Mouse (Mus musculus) cerebellum, postnatal 14 days (tissue): ENCODE data around the gene Zfp263.

ENCODE experiments used
- DNase-seq, 2 experiments: peaks; one replicate each; pipeline ENCODE4 v3.0.0; 2021; ENCODE audit warnings: mixed read lengths in 2 of 2

Gene Zfp263

DNA sequence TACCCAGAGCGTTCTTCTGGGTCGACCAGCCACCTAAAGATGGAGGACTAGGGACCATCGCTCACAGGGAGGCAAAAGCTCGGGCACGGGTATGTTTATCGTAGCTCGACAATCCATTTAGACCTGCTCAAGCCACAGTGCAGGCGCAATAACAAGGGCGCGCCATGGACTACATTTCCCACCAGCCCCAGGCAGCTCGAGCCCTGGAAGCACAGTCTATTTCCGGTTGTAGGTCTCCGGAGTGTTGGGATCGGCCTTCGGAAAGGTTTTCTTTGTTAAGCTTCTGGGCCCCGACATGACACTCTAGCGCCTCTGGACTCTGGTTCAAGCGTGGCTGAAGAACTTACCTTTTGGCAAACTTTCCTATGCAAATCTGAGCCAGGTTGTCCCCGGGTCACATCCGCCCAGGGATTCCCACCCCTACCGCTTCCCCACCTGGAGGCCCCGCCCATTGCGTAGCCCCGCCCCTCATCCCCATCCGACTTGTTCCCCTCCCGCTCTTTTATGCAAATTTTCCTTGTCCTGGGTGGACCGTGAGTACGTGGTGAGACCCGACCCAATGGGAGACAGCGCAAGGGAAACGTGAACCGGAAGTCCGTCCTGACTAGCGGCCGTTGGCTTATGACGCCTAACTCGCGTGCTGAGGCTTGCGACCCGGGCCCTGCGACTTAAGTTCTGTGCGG is at the start of gene Zfp263:
TSS of gene Zfp263 (plus strand) at position 591 of the 683 bp plus-strand sequence.
- DNase-seq, result peak; percentile 94 to 97

DNA sequence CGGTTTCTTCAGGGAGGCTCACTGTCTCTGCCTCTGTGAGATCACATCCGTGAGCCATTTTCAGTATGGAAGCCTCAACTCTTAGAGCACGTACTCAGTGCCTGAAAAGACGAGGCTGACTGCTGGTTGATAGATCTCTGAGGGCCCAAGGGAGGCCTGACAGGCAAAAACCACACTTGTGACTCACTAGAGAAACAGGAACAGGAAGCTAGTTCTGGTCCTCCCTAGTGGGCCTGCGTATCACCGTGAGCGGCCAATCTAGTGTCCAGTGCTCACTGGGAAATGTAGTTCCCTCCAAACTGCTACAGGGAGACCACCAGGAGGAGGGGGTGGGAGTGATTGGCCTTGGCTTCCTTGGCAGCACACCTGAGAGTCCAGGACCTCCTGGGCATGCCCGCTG is 44.6 kb upstream of the Zfp263 start:
- no peak for DNase-seq

DNA sequence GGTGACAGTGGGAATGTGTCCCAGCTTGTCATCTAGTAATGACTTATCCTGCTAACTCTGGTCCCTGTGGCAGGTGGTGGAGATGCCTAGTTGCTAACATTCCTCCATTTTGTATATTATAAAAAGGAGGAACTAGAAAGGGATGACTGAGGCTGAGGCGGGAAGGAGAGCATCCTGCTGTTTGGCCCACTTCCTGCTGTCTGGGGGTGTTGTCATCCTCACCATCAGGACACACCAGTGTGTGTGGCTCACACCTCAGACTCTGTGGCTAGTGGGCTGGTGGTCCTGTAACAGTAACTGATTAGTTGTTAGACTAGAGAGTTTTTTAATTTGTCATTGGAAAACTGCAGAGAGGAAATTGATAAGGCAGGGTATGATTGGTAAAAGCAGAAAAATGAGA is 43.0 kb upstream of the Zfp263 start:
- no peak for DNase-seq

DNA sequence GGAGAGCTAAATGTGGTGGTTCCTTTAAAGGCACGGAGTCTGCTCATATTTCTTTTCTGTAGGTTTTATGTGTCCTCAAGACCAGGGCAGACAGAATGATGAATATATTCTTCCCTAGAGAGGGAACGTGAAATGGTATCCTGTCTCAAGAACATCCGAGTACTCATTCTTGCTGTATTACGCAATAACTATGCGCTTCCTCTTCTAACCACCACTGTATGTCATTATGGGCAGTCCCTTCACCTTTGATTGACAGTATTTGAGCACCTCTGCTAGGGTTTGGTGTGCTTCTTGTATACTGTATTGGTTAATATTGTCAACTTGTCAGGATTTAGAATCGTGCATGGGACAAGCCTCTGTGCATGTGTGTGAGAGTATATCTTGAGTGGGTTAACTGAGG is 37.2 kb upstream of the Zfp263 start:
- no peak for DNase-seq

DNA sequence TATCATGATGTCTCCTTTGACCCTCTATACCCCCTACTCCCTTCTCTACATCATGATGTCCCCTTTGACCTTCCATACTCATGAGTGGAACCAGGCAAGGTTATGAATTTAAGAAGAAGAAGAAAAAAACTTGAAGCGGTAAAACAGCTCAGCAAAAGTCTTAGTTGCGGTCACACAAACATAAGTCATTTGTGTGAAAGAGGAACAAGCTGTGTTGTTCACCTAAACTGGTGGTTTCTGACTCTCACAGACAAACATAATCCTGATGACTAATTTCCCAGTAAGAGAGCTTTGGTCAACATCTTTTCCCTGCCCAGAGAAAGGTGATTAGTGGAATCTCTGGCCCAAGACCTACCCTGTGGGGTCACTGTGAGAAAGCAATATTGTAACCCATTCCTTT is 29.2 kb upstream of the Zfp263 start:
- DNase-seq, result no peak

DNA sequence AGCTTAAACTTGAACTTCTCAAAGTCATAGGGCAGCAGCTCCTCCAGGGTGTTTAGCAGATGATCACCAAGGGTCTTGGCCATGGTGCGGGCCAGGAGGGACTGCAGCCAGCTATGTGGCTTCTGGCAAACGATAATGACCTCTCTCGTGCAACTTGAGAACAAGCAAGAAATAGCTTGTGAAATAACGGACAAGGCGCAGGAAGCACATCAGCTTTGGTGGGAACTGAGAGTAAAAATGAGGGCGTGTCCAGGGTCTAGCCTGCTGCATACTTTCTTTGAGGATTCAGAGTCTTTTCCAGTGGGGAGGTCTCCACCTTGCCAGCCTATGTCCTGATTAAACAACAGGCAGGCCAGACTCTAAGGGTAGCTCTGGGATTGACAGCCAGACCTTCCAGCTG is 25.9 kb upstream of the Zfp263 start, which contains the start of gene Mefv:
TSS of gene Mefv (minus strand) at position 118 of the 400 bp plus-strand sequence.
- no peak for DNase-seq

DNA sequence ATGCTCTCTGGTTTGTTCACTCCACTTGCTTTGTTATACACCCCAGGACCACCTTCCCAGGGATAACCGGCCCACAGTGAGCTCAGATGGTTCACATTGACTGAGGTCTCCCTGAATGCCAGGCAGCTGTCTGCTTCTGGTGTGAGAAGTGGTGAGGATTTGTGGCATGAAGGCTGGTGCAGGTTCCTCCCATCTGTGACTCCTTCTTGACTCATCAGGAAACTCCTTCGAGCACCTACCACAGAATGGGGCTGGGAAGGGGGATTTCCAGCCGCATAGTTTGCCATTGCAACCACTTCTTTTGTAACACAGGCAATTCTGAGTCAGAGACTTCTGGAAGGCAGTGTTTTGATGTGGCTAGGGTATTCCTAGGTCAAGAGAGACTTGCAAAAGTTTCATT is 20.7 kb upstream of the Zfp263 start:
- no peak for DNase-seq

DNA sequence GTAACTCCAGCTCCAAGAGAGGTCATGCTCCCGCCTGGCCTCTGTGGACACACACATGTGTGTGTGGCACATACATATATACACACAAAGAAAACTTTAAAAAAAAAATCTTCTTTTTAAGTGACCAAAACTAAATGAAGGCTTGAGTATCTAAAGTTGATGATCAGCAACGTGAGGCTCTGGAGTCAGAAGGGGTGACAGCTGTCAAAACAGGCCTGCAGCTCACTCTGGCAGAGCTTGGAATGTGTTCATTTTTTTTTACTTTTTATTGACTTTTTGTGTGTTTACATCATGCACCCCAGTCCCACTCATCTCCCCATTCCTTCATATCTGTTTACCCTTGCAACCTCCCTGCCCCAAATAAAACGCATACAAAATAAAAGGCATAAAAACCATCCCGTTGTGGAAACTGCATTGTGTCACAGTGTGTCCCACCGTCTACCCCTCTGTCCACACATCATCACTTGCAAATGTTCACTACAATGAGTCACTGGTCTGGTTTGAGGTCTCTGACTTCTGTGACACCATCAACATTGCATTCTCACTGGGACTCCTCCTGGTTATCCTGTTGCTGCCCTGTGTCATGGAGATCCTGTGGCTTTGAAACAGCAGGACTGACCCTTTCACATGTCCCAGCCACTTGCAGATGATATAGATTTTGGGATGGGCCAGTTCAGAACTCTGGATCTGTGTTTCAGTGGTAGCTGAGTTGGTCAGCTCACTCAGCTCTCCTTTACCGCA is 15.7 kb upstream of the Zfp263 start:
- DNase-seq, result no peak

DNA sequence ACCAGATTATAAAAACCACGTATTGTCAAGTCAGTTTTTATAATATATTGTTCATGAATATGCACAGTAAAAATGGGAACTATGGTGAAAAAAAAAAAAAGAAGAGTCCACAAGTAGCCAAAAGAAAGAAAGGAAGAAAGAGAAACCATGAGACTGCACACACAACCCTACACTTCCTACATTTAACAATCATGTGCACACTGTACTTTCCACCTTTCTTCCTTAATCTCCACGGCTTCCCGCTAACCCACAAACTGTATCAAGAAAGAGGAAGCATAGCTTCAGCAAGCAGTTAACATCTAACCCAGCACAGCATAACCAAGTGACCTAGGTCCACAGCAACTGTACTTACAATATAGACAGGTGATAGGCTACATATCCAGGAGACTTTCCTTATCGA is 11.3 kb upstream of the Zfp263 start:
- no peak for DNase-seq

DNA sequence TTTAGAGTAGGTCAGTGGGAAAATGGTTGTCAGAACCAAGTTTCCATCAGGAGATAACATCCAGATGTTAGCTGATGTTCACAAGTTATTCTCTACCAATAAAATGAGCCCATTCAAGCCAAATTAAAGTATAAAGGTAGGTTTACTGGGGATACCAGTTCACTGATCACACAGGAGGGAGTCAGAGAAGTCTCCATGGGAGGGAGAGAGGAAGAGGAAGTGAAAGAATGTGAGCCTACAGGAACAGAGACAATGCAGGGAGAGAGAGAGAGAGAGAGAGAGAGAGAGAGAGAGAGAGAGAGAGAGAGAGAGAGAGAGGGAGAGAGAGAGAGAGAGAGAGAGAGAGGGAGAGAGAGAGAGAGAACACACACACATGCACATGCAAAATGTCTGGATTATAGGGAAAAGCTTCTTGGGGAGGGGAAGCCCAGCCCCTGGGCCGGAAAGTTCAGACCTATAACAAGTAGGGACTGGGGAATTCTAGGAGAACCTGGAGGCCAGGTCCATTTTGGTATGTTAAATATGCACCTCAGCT is 10.6 kb upstream of the Zfp263 start:
- DNase-seq, result no peak

DNA sequence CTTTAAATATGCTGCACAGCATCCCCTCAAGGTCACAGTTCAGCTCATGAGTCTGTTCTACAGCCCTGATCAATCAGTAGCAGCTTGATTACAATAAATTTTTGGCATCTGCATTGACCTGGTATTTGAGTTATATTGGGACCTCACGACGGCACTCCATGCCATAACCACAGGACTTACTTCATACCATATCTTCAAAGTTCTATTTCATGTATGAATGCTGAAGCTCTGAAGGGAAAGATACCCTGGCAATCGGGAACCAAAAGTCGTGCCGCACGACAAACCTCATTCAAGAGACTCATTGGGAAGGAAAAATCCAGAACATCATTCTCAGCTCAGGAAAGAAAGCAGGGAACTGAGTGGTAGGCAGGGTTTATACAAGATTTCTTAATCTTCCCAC is 1.4 kb upstream of the Zfp263 start:
- DNase-seq, result peak; percentile 4 to 7

DNA sequence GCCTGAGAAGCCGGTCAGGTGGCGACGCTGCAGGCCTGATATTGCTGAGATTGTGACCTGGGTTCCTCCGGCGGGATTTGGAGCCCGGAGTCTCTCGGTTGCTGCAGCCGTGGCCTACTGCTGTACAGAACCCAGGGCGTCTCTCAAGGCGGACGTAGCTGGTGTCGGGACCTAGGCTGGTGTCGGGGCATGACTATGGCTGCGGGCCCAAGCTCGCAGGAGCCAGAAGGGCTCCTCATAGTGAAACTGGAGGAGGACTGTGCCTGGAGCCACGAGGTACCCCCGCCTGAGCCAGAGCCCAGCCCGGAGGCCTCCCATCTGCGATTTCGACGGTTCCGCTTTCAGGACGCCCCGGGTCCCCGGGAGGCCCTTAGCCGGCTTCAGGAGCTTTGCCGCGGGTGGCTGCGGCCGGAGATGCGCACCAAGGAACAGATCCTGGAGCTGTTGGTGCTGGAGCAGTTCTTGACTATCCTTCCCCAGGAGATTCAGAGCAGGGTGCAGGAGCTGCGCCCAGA is 350 bp downstream of the Zfp263 start:
- DNase-seq, result no peak

DNA sequence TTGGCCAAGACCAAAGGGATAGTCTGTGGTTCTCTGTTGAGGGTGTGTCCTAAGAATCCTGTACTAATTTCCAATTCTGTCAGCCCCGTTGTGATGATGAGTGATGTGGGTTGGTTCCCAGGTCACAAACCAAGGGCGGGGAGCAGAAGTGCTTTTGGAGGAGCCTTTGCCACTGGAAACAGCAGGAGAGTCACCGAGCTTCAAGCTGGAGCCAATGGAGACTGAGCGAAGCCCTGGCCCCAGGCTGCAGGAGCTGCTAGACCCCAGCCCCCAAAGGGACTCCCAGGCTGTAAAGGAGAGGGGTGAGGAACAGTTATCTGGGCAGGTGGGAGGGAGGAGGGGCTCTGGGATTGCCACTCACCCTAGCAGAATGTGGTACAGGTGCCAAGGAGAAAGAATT is 1.8 kb downstream of the Zfp263 start:
- peak in 1 of 2 experiments; percentile 5 for DNase-seq

DNA sequence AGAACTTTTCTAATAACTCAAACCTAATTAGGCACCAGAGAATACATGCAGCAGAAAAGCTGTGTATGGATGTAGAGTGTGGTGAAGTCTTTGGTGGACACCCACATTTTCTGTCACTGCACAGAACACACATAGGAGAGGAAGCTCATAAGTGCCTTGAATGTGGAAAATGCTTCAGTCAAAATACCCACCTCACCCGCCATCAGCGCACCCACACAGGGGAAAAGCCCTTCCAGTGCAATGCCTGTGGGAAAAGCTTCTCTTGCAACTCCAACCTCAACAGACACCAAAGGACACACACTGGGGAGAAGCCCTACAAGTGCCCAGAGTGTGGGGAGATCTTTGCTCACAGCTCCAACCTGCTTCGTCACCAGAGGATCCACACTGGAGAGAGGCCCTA is 5.1 kb downstream of the Zfp263 start:
- DNase-seq, result no peak

DNA sequence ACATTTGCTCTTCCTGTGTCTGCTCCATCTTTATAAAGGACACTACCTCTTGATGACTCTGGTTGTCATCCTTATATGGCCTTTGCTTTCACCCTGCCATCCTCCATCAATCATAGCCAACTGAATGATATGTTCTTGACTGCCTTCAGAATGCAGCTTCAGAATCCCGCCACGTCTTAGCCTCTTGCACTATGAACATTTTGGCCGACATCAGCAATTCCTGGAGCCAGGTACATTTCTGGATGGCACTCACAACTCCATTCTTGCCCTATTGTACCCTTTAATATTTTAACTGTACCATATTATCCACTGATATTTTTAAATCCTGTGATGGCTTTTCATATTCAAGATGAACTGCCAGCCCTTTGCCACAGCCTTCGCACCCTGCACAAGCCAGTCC is 27.7 kb downstream of the Zfp263 start:
- no peak for DNase-seq

DNA sequence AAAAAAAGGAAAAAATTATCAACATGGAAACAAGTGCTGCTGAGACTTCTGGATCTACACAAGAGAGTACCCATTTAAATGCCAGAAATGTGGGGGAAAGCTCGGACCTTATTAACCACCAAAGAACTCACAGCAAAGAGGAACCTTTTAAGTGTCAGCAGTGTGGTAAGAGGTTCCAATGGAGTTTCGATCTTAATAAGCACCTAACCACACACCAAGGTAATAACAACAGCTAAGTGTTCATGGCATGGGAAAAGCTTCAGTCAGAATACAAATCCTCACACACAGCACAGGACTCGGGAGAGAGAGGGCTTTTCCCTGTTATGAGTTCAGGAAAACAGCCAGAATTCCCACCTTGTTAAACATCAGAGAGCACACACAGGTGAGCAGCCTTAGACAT is 32.5 kb downstream of the Zfp263 start:
- no peak for DNase-seq

DNA sequence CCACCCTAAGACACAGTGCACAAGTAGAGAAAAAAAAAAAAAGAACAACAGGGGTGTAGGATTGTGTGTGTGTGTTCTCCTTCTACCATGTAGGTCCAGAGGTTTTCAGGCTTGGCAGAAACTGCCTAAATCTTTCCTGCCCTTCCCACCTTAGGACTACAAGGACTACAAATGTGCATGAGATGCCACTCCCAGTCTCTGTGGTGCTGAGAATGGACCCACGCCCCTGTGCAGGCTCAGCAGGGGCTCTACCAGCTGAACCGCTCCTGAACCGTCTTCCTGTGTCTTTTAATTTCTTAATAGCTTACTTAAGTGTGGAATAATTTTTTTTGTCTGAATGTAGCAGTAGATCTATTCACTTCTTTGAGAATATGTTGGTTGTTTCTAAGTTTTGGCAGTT is 34.1 kb downstream of the Zfp263 start:
- DNase-seq, result no peak

DNA sequence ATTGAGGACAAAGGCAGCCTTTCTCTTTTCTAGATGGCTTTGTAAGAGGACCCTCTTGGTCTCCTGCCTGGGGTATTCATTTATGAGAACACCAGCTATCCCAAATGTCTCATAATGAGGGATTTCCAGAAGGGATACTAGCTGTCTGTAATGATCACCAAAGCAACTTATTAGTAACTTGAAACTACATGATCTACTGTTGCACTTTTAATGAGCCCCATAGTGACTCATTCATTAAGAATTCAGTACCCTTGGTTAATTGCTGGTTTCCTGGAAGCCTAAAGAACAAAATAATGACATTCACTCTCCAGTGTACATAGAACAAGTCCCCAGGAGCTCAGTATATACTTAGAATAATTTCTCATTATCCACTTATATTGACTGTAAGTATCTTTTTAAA is 37.3 kb downstream of the Zfp263 start:
- DNase-seq, result no peak

DNA sequence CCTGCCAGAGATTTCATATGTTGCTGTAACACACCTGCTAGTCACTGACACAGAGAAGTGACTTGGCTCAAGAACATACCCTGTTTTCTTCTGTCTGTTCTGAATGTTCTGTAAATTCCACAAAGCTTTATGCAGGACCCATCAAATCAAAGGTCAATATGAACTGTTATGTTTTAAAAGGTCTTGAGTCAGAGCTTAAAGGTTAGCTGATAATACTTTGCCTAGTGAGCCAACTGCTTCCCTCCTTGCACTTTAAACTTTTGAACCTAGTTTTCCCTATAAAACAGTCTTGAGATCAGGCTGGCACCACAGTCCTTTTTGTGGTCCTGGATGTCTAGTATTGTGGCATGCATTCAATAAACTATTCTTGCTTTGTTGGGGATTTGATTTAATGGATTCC is 44.5 kb downstream of the Zfp263 start:
- DNase-seq, result no peak
